Mouse (Mus musculus) forebrain, embryonic 15.5 days (tissue): ENCODE measurements around the gene Pacs1. TPM values are rescaled to one million over a fixed set of nuclear protein-coding genes. Genes with fewer than 3 reads are reported as not detected.

ENCODE experiments used
- ATAC-seq: fragments of 200-750 bp; cut with Nextera tagmentation; replicated peaks from 2 replicates; pipeline ENCODE4 v1.8.0; 2017; ENCODE audit warnings: mild to moderate bottlenecking, moderate TSS enrichment, moderate library complexity
- H3K27ac ChIP-seq: fragments of 300-500 bp; sonication (generic); replicated peaks from 2 replicates; pipeline ENCODE4 v1.5.1; 2015; ENCODE audit warnings: mild to moderate bottlenecking, inconsistent platforms
- H3K27me3 ChIP-seq: fragments of 300-500 bp; sonication (generic); 2 replicates; pipeline ENCODE4 v1.6.1; 2015; ENCODE audit warnings: inconsistent platforms
- H3K36me3 ChIP-seq: fragments of 300-500 bp; sonication (generic); 2 replicates; pipeline ENCODE4 v1.6.1; 2015; ENCODE audit warnings: mild to moderate bottlenecking, inconsistent platforms
- H3K4me1 ChIP-seq: fragments of 300-500 bp; sonication (generic); 2 replicates; pipeline ENCODE4 v1.6.1; 2015; ENCODE audit warnings: inconsistent platforms
- H3K4me2 ChIP-seq: fragments of 300-500 bp; sonication (generic); replicated peaks from 2 replicates; pipeline ENCODE4 v1.6.1; 2015; ENCODE audit warnings: mild to moderate bottlenecking, inconsistent platforms
- H3K4me3 ChIP-seq: fragments of 300-500 bp; sonication (generic); 2 replicates; pipeline ENCODE4 v1.5.1; 2015; ENCODE audit warnings: mild to moderate bottlenecking, inconsistent platforms
- H3K9ac ChIP-seq: fragments of 300-500 bp; sonication (generic); replicated peaks from 2 replicates; pipeline ENCODE4 v1.6.1; 2015; ENCODE audit warnings: mild to moderate bottlenecking, inconsistent platforms
- H3K9me3 ChIP-seq: fragments of 300-500 bp; sonication (generic); 2 replicates; pipeline ENCODE4 v1.6.1; 2016; ENCODE audit warnings: inconsistent platforms
- WGBS: fragments of 180-500 bp; shearing (Covaris S2); methylation state at CpG from one replicate; pipeline ENCODE4 v1.1.7; 2015; ENCODE audit warnings: mixed read lengths; 5-methylcytosine and 5-hydroxymethylcytosine counted together
- polyA plus RNA-seq: library from polyadenylated mRNA; unstranded; fragments of >200 nt; fragmentation: Nextera tagmentation; extraction: Ambion mirVana; gene quantifications from 2 replicates; pipeline ENCODE4 v1.2.1, GENCODE M21; 2015

The Pacs1 gene
- polyA plus RNA-seq, 1 experiment from 2014 or later = 32.5 TPM

- H3K4me2 ChIP-seq = no peak overlapping the region
- H3K9me3 ChIP-seq = no peaks in the 10 kb centered on the region
- H3K36me3 ChIP-seq = peaks cover 67% of the 10 kb centered on the region
- H3K4me1 ChIP-seq = peaks cover 16% of the 10 kb centered on the region
- ATAC-seq = no peak
- no peak overlapping the region for H3K4me3 ChIP-seq
- no peak overlapping the region for H3K9ac ChIP-seq
- H3K27me3 ChIP-seq = no peaks in the 10 kb centered on the region
- H3K27ac ChIP-seq = no peak overlapping the region
- 80% methylated on average over 18 of the region's 18 CpGs for WGBS
These were observed 165.2 kb downstream of the Pacs1 start for GRCm38 (mm10) chr19:5107556-5108270.

GRCm38 (mm10) chr19:5106731-5107191 is 166.2 kb downstream of the Pacs1 start, which contains the start of gene Rab1b:
Gene Rab1b, minus strand, starts transcription at chr19:5107072.
- Histone ChIP-seq H3K4me3 (peak within 1 kb of the TSS; percentile 62), H3K27ac (peak within 1 kb of the TSS; percentile 94), H3K36me3 (peaks cover 67% of the 10 kb centered on the region), H3K9ac (peak within 1 kb of the TSS; percentile 83), H3K4me1 (peaks cover 16% of the 10 kb centered on the region), H3K4me2 (peak within 1 kb of the TSS; percentile 78), H3K9me3 (no peaks in the 10 kb centered on the region), H3K27me3 (no peaks in the 10 kb centered on the region)
- ATAC-seq = peak; percentile 97
- under 1% methylated on average over 45 of the region's 46 CpGs for WGBS

DNA sequence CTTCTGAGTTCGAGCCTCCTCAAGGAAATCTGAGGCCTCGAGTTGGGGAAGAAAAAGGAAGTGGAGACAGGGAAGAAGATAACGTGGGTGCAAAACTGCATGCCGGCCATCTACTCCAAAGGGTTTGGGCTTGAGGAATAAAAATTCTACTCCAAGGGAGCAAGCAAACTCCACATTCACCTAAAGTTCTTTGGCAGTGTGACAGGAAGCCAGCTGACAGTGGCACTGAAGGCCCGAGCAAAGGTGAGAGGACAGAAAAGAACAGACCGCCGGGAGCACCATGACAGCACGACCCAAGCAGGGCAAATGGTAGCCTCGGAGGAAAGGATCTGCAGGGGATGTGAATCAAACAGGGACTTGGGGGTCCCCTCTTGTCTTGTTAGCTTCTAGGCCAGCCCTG is 166.8 kb downstream of the Pacs1 start:
- H3K27ac ChIP-seq = peak overlapping the region; percentile 94
- peak overlapping the region; percentile 78 for H3K4me2 ChIP-seq
- H3K36me3 ChIP-seq = peaks cover 65% of the 10 kb centered on the region
- no peaks in the 10 kb centered on the region for H3K27me3 ChIP-seq
- ATAC-seq = no peak
- H3K4me1 ChIP-seq = peaks cover 16% of the 10 kb centered on the region
- no peaks in the 10 kb centered on the region for H3K9me3 ChIP-seq
- H3K4me3 ChIP-seq = peak overlapping the region; percentile 62
- 16% methylated on average over 9 of the region's 9 CpGs for WGBS
- H3K9ac ChIP-seq = peak overlapping the region; percentile 83

- peaks cover 54% of the 10 kb centered on the region for H3K4me1 ChIP-seq
These were observed 174.4 kb downstream of the Pacs1 start, which contains the start of gene Cnih2 for GRCm38 (mm10) chr19:5098363-5099143. Gene Cnih2, minus strand, starts transcription at chr19:5098521.

DNA sequence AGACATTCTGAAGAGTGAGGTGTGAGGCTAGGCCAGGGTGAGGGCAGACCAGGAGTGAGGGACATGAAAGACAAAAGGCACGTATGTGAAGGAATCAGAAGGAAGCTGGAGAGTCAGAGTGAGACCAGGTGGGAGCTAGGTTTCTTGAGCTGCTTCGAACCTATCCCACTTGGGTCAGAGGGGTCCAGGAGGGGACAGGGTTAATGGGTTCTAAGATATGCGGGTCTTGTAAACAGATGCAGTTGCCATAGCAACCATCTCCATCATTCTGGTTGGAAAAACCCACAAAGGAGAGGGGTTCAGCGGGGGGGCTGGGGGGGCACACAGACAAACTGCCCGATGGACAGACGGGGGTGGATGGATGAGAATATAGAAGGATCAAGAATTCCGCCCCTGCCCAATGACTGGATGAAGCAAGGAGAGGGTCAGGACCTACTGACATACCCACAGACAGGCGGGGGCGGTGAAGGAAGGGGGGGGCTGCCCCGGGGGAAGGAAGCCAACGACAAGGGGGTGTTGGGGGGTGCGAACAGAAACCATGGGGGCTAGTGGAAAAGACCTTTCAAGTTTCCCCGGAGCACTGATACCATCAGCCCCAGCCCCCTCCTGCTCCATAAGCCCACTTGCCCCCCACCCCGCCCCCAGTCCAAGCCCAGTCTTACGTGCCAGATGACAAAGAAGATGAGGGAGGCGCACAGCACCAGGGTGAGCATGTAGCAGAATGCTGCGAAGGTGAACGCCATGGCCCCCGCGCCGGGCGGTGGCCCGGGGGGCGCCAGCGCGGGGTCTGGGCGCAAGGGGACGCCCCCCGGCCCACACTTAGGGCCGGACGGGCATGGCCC is 175.2 kb downstream of the Pacs1 start:
- Histone ChIP-seq H3K4me2 (peak overlapping the region; percentile 85), H3K4me3 (peak overlapping the region; percentile 94), H3K36me3 (peaks cover 40% of the 10 kb centered on the region), H3K9me3 (no peaks in the 10 kb centered on the region), H3K4me1 (peaks cover 62% of the 10 kb centered on the region), H3K27ac (peak overlapping the region; percentile 95), H3K27me3 (no peaks in the 10 kb centered on the region), H3K9ac (peak overlapping the region; percentile 99)
- ATAC-seq = peak; percentile 7
- WGBS = 2% methylated on average over 30 of the region's 31 CpGs

More at GRCm38 (mm10) chr19:5098363-5099143, 174.4 kb downstream of the Pacs1 start, which contains the start of gene Cnih2:
- Histone ChIP-seq H3K36me3 (peaks cover 39% of the 10 kb centered on the region), H3K9ac (peak within 1 kb of the TSS; percentile 99), H3K27me3 (no peaks in the 10 kb centered on the region), H3K27ac (peak within 1 kb of the TSS; percentile 95), H3K4me2 (peak within 1 kb of the TSS; percentile 85), H3K9me3 (no peaks in the 10 kb centered on the region), H3K4me3 (peak within 1 kb of the TSS; percentile 94)
- ATAC-seq = peak; percentile 73
- WGBS = 2% methylated on average over 35 of the region's 48 CpGs

DNA sequence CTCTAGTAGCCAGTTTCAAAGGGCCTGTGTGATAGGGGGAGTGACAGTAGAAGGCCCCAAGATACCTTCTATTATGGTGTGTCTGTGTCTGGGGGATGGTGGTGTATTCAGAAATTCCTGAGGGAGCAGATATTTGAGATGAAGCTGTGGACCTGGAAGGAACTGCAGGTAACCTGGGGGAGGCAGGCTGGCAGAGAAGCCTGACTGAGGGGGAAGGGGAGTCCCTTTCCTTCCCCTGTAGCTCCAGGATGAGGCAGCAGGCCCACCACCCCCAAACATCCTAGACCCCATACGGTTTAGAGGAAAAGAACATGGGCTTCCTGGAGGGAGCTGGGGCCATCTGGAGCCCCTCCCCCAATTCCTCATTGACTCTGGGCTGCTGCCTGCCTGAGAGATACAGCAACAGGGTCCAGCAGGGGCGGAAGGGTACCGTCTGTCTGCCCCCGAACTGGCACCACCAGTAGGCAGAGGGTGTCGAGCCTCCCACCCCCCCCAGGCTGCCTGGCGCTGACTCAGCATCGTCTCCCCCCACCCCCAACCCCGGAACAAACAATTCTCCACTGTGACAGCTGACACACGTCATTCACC is 176.9 kb downstream of the Pacs1 start:
- 8% methylated on average over 9 of the region's 9 CpGs for WGBS

GRCm38 (mm10) chr19:5094746-5095417 is 178.0 kb downstream of the Pacs1 start:
- H3K27me3 ChIP-seq = no peaks in the 10 kb centered on the region
- H3K4me2 ChIP-seq = peak overlapping the region; percentile 85
- H3K4me1 ChIP-seq = peaks cover 62% of the 10 kb centered on the region
- 27% methylated on average over 11 of the region's 11 CpGs for WGBS
- H3K9ac ChIP-seq = peak overlapping the region; percentile 99; the same call in 1 of the 2 replicates
- H3K9me3 ChIP-seq = no peaks in the 10 kb centered on the region
- peaks cover 37% of the 10 kb centered on the region for H3K36me3 ChIP-seq
- ATAC-seq = peak; percentile 36; the same call in 1 of the 2 replicates
- peak overlapping the region; percentile 95 for H3K27ac ChIP-seq
- H3K4me3 ChIP-seq = peak overlapping the region; percentile 94

More for the DNA sequence above, 176.9 kb downstream of the Pacs1 start:
- Histone ChIP-seq H3K9ac (peak overlapping the region; percentile 99), H3K4me2 (peak overlapping the region; percentile 85), H3K27me3 (no peaks in the 10 kb centered on the region), H3K9me3 (no peaks in the 10 kb centered on the region), H3K27ac (peak overlapping the region; percentile 95), H3K4me1 (peaks cover 62% of the 10 kb centered on the region), H3K4me3 (peak overlapping the region; percentile 94), H3K36me3 (peaks cover 41% of the 10 kb centered on the region)
- ATAC-seq = no peak

- peak overlapping the region; percentile 94 for H3K4me3 ChIP-seq
- H3K9me3 ChIP-seq = no peaks in the 10 kb centered on the region
- peak; percentile 74 for ATAC-seq
- peak overlapping the region; percentile 95 for H3K27ac ChIP-seq
- H3K4me1 ChIP-seq = peaks cover 62% of the 10 kb centered on the region
- H3K27me3 ChIP-seq = no peaks in the 10 kb centered on the region
- H3K4me2 ChIP-seq = peak overlapping the region; percentile 85
- H3K36me3 ChIP-seq = peaks cover 35% of the 10 kb centered on the region
- 0% methylated on average over 21 of the region's 21 CpGs for WGBS
- H3K9ac ChIP-seq = peak overlapping the region; percentile 99
These were observed 178.7 kb downstream of the Pacs1 start for GRCm38 (mm10) chr19:5094243-5094632.

- no peak for ATAC-seq
These were observed 179.3 kb downstream of the Pacs1 start for GRCm38 (mm10) chr19:5093481-5094242.

DNA sequence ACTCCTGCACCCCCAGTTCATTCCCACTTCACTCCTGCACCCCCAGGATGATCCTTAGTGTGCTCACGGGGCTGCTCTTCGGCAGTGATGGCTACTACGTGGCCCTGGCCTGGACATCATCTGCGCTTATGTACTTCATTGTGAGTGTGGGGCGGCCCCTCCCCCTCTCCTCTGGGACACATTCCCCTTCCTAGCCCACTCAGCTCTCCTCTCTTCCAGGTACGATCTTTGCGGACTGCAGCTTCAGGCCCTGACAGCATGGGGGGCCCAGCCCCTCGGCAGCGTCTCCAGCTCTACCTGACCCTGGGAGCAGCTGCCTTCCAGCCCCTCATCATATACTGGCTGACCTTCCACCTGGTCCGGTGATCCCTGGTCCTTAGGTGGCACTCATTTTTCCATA is 180.8 kb downstream of the Pacs1 start:
- Histone ChIP-seq H3K4me2 (no peak overlapping the region), H3K9me3 (no peaks in the 10 kb centered on the region), H3K27ac (no peak overlapping the region), H3K4me1 (peaks cover 61% of the 10 kb centered on the region), H3K36me3 (peaks cover 35% of the 10 kb centered on the region), H3K9ac (no peak overlapping the region), H3K4me3 (no peak overlapping the region), H3K27me3 (no peaks in the 10 kb centered on the region)
- ATAC-seq = no peak
- WGBS = 92% methylated on average over 10 of the region's 10 CpGs

More at GRCm38 (mm10) chr19:5093481-5094242, 179.3 kb downstream of the Pacs1 start:
- Histone ChIP-seq H3K27ac (peak overlapping the region; percentile 95), H3K36me3 (peaks cover 35% of the 10 kb centered on the region), H3K4me2 (peak overlapping the region; percentile 85), H3K4me1 (peaks cover 62% of the 10 kb centered on the region), H3K9ac (peak overlapping the region; percentile 99), H3K9me3 (no peaks in the 10 kb centered on the region), H3K4me3 (peak overlapping the region; percentile 94), H3K27me3 (no peaks in the 10 kb centered on the region)
- WGBS = 72% methylated on average over 12 of the region's 12 CpGs
